Mouse (Mus musculus): Measurements from ENCODE around the gene Stx8. TPM values are rescaled to one million over a fixed set of nuclear protein-coding genes. Genes with fewer than 3 reads are reported as not detected.

Gene Stx8
- total and polyA plus RNA-seq, 3 experiments = 29.5 to 152 (median 30.9) TPM

- no peak overlapping the region for H3K9ac ChIP-seq (ENCODE audit: control insufficient read depth, low read depth, low read length, poor library complexity, severe bottlenecking)
- TF ChIP-seq SIN3A (IDR thresholded peaks at IDR 0.05; ENCODE audit: low read length) = no peak
- no peak for TF ChIP-seq NRF1 (IDR thresholded peaks at IDR 0.05; ENCODE audit: insufficient read depth, low read depth, low read length, poor library complexity, severe bottlenecking)
- TF ChIP-seq SMC3 (IDR thresholded peaks at IDR 0.05; ENCODE audit: low read depth, low read length) = no peak
- TF ChIP-seq RCOR1 (IDR thresholded peaks at IDR 0.05; ENCODE audit: low read depth, low read length) = no peak
- no peak for TF ChIP-seq USF1 (IDR thresholded peaks at IDR 0.05; ENCODE audit: low read depth, low read length)
- TF ChIP-seq GABPA (IDR thresholded peaks at IDR 0.05; ENCODE audit: low read depth, low read length) = no peak
- TF ChIP-seq EP300 (IDR thresholded peaks at IDR 0.05; ENCODE audit: low read depth in 1 of 2, low read length in 2 of 2) = no peak
- no peak for TF ChIP-seq CHD1 (IDR thresholded peaks at IDR 0.05; ENCODE audit: low read depth, low read length)
- no peak for TF ChIP-seq CHD2 (IDR thresholded peaks at IDR 0.05; ENCODE audit: low read length)
- no peaks in the 10 kb centered on the region for H3K9me3 ChIP-seq (replicated peaks; ENCODE audit: insufficient read depth, low read length)
- H3K4me3 ChIP-seq (ENCODE audit: control insufficient read depth in 1 of 2, insufficient read depth in 1 of 2, low read depth in 2 of 2, low read length in 2 of 2) = no peak overlapping the region
- H3K79me2 ChIP-seq (ENCODE audit: control insufficient read depth, insufficient read depth, low read length, poor library complexity) = no peaks in the 10 kb centered on the region
- no peaks in the 10 kb centered on the region for H3K36me3 ChIP-seq (ENCODE audit: control insufficient read depth in 1 of 2, insufficient read depth in 2 of 2, low read length in 2 of 2)
- no peak for DNase-seq (ENCODE audit: low read depth, low spot score)
- H3K27me3 ChIP-seq (ENCODE audit: control insufficient read depth in 1 of 2, insufficient read depth in 2 of 2, low read length in 2 of 2) = no peaks in the 10 kb centered on the region
- no peaks in the 10 kb centered on the region for H3K4me1 ChIP-seq (ENCODE audit: control insufficient read depth in 1 of 2, insufficient read depth in 2 of 2, low read length in 2 of 2)
- no peak overlapping the region for H3K27ac ChIP-seq (ENCODE audit: control insufficient read depth, low read depth, low read length)
Observed at GRCm38 (mm10) chr11:67948229-67948628, 17.8 kb upstream of the Stx8 start.

- H3K4me1 ChIP-seq (ENCODE audit: control insufficient read depth in 1 of 2, insufficient read depth in 2 of 2, low read length in 2 of 2) = no peaks in the 10 kb centered on the region
- no peak overlapping the region for H3K4me3 ChIP-seq (ENCODE audit: control insufficient read depth in 1 of 2, insufficient read depth in 1 of 2, low read depth in 2 of 2, low read length in 2 of 2)
- no peak overlapping the region for H3K27ac ChIP-seq (ENCODE audit: control insufficient read depth, low read depth, low read length)
- DNase-seq (ENCODE audit: low read depth, low spot score) = no peak
- no peak overlapping the region for H3K9ac ChIP-seq (ENCODE audit: control insufficient read depth, low read depth, low read length, poor library complexity, severe bottlenecking)
- no peaks in the 10 kb centered on the region for H3K9me3 ChIP-seq (replicated peaks; ENCODE audit: insufficient read depth, low read length)
- TF ChIP-seq EP300 (IDR thresholded peaks at IDR 0.05; ENCODE audit: low read depth in 1 of 2, low read length in 2 of 2) (no peak), RAD21 (IDR thresholded peaks at IDR 0.05; ENCODE audit: low read depth, low read length) (no peak), USF1 (IDR thresholded peaks at IDR 0.05; ENCODE audit: low read depth, low read length) (no peak), POLR2AphosphoS2 (IDR thresholded peaks at IDR 0.05; ENCODE audit: low read length) (no peak), MAX (IDR thresholded peaks at IDR 0.05; ENCODE audit: low read length) (no peak), TCF12 (IDR thresholded peaks at IDR 0.05; ENCODE audit: low read depth, low read length) (no peak), ELF1 (IDR thresholded peaks at IDR 0.05; ENCODE audit: low read depth, low read length) (no peak), GATA1 (IDR thresholded peaks at IDR 0.05; ENCODE audit: low read depth, low read length) (no peak), RCOR1 (IDR thresholded peaks at IDR 0.05; ENCODE audit: low read depth, low read length) (no peak), CHD1 (IDR thresholded peaks at IDR 0.05; ENCODE audit: low read depth, low read length) (no peak), SIN3A (IDR thresholded peaks at IDR 0.05; ENCODE audit: low read length) (no peak), MEF2A (IDR thresholded peaks at IDR 0.05; ENCODE audit: extremely low read depth, insufficient replicate concordance, low read depth, low read length, poor library complexity, severe bottlenecking) (no peak), TBP (IDR thresholded peaks at IDR 0.05; ENCODE audit: low read depth, low read length) (no peak), POLR2A (IDR thresholded peaks at IDR 0.05; ENCODE audit: control insufficient read depth in 1 of 2, insufficient read depth in 1 of 2, low read depth in 1 of 2, low read length in 2 of 2, poor library complexity in 1 of 2) (no peak), NELFE (IDR thresholded peaks at IDR 0.05; ENCODE audit: low read depth, low read length) (no peak), MAFK (IDR thresholded peaks at IDR 0.05; ENCODE audit: borderline replicate concordance, low read depth, low read length) (no peak), USF2 (IDR thresholded peaks at IDR 0.05; ENCODE audit: borderline replicate concordance in 1 of 2, insufficient read depth in 1 of 2, low read depth in 1 of 2, low read length in 2 of 2) (no peak), GABPA (IDR thresholded peaks at IDR 0.05; ENCODE audit: low read depth, low read length) (no peak)
- no peaks in the 10 kb centered on the region for H3K36me3 ChIP-seq (ENCODE audit: control insufficient read depth in 1 of 2, insufficient read depth in 2 of 2, low read length in 2 of 2)
- H3K27me3 ChIP-seq (ENCODE audit: control insufficient read depth in 1 of 2, insufficient read depth in 2 of 2, low read length in 2 of 2) = no peaks in the 10 kb centered on the region
- no peaks in the 10 kb centered on the region for H3K79me2 ChIP-seq (ENCODE audit: control insufficient read depth, insufficient read depth, low read length, poor library complexity)
Observed at GRCm38 (mm10) chr11:67949475-67949874, 16.5 kb upstream of the Stx8 start.
